Mouse (Mus musculus): ENCODE measurements around the gene Adamts7. TPM values are rescaled to one million over a fixed set of nuclear protein-coding genes. Genes with fewer than 3 reads are reported as not detected.
A peak's percentile ranks its signal among the peaks of the same experiment; 100 is the strongest.

Adamts7 gene
- polyA plus RNA-seq, 1 experiment from 2014 or later = 18.7 TPM

DNA sequence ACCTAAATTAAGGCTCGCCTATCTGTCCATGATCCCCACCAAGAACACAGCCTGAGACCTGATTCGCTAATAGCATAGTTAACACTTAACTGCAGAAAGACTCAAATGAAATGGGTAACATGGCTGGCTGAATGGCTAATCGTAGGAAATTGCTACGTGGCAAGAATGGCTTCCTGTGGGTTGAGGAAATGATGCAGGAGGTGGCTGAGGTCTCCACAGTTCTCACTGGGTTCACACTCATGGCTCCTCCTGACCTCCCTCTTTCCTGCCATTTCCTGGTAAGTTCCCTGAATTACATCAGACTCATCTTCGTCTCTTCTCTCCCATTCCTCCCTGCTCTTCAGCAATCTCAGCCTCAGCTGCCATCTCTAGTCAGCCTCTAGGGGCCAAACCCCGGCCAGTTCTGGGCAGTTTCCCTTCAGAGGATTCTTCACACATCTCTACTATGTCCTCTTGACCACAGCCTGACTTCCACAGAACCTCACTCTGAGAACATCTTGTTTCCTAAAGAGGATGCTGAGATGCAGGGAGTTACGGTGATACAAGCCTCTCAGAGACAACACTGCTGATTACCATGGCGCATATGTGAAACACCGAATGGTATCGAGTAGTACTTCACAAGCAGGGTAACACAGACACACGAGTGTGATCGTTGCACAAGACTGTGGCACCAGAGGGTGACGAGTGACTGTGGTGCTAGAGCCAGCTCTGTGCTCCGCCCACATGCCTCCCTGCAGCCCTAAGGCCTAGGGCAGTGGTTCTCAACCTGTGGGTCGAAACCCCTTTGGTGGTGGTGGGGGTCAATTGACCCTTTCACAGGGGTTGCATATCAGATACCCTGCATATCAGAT is 81.7 kb downstream of the Adamts7 start:
- WGBS = 78% methylated on average over 15 of the region's 15 CpGs
- no peak overlapping the region for H3K4me2 ChIP-seq (ENCODE audit: low read depth, low read length)
- H3K4me3 ChIP-seq (ENCODE audit: low read length) = no peak overlapping the region
- peaks cover 15% of the 10 kb centered on the region for H3K36me3 ChIP-seq (ENCODE audit: control insufficient read depth, insufficient read depth, low read length)
- H3K9me3 ChIP-seq (ENCODE audit: control insufficient read depth, low read length) = no peaks in the 10 kb centered on the region
- no peaks in the 10 kb centered on the region for H3K27me3 ChIP-seq (ENCODE audit: control insufficient read depth, insufficient read depth, low read depth, low read length)
- no peak for ATAC-seq (ENCODE audit: low read depth)
- no peak overlapping the region for H3K9ac ChIP-seq (ENCODE audit: low read length)
- peaks cover 10% of the 10 kb centered on the region; the same call in 1 of the 2 replicates for H3K4me1 ChIP-seq (replicated peaks; ENCODE audit: control insufficient read depth, insufficient read depth, low read length)
- H3K27ac ChIP-seq (ENCODE audit: low read length) = no peak overlapping the region

- H3K27ac ChIP-seq (ENCODE audit: low read length) = no peak overlapping the region
- H3K36me3 ChIP-seq (ENCODE audit: control insufficient read depth, insufficient read depth, low read length) = peaks cover 11% of the 10 kb centered on the region
- no peak for ATAC-seq (ENCODE audit: low read depth)
- peaks cover 10% of the 10 kb centered on the region; the same call in 1 of the 2 replicates for H3K4me1 ChIP-seq (replicated peaks; ENCODE audit: control insufficient read depth, insufficient read depth, low read length)
- H3K9me3 ChIP-seq (ENCODE audit: control insufficient read depth, low read length) = no peaks in the 10 kb centered on the region
- no peak overlapping the region for H3K9ac ChIP-seq (ENCODE audit: low read length)
- WGBS = 87% methylated on average over 6 of the region's 6 CpGs
- no peak overlapping the region for H3K4me2 ChIP-seq (ENCODE audit: low read depth, low read length)
- no peak overlapping the region for H3K4me3 ChIP-seq (ENCODE audit: low read length)
- H3K27me3 ChIP-seq (ENCODE audit: control insufficient read depth, insufficient read depth, low read depth, low read length) = no peaks in the 10 kb centered on the region
Observed at GRCm38 (mm10) chr9:90245206-90245605, 82.3 kb downstream of the Adamts7 start.

DNA sequence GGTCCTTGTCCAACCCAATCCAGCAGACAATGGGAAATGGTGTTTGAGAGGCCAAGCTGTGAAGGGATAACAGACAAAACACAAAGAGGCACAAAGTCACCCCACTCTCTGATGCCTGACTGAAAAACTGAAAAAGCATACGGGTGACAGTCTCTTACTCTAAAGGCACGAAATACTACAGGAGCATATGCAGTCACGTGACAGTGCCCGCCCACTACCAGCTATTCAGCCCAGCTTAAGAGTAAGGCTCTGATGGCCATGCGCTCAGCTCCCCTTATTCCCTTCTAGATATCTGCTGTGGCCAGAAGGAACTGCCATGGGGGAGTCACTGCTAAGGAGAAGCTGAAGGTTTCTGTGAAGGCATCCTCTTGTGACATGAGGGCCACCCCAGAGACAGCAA is 82.9 kb downstream of the Adamts7 start:
- ATAC-seq (ENCODE audit: low read depth) = no peak
- Histone ChIP-seq H3K4me3 (ENCODE audit: low read length) (no peak overlapping the region), H3K27me3 (ENCODE audit: control insufficient read depth, insufficient read depth, low read depth, low read length) (no peaks in the 10 kb centered on the region), H3K36me3 (ENCODE audit: control insufficient read depth, insufficient read depth, low read length) (peaks cover 11% of the 10 kb centered on the region), H3K9me3 (ENCODE audit: control insufficient read depth, low read length) (no peaks in the 10 kb centered on the region), H3K9ac (ENCODE audit: low read length) (no peak overlapping the region), H3K27ac (ENCODE audit: low read length) (no peak overlapping the region), H3K4me2 (ENCODE audit: low read depth, low read length) (no peak overlapping the region), H3K4me1 (replicated peaks; ENCODE audit: control insufficient read depth, insufficient read depth, low read length) (peaks cover 10% of the 10 kb centered on the region; the same call in 1 of the 2 replicates)
- 91% methylated on average over 5 of the region's 5 CpGs for WGBS

- no peak overlapping the region for H3K4me2 ChIP-seq (ENCODE audit: low read depth, low read length)
- 48% methylated on average over 7 of the region's 7 CpGs for WGBS
Observed at GRCm38 (mm10) chr9:90247316-90247715, 84.4 kb downstream of the Adamts7 start.

GRCm38 (mm10) chr9:90248326-90248725 is 85.5 kb downstream of the Adamts7 start:
- 79% methylated on average over 7 of the region's 7 CpGs for WGBS
- Histone ChIP-seq H3K9me3 (ENCODE audit: control insufficient read depth, low read length) (no peaks in the 10 kb centered on the region), H3K4me2 (ENCODE audit: low read depth, low read length) (no peak overlapping the region)

More at GRCm38 (mm10) chr9:90247316-90247715, 84.4 kb downstream of the Adamts7 start:
- Histone ChIP-seq H3K36me3 (ENCODE audit: control insufficient read depth, insufficient read depth, low read length) (peaks cover 11% of the 10 kb centered on the region), H3K9me3 (ENCODE audit: control insufficient read depth, low read length) (no peaks in the 10 kb centered on the region), H3K4me1 (replicated peaks; ENCODE audit: control insufficient read depth, insufficient read depth, low read length) (peaks cover 8% of the 10 kb centered on the region; the same call in 1 of the 2 replicates), H3K9ac (ENCODE audit: low read length) (no peak overlapping the region), H3K27ac (ENCODE audit: low read length) (peak overlapping the region; percentile 23; the same call in 1 of the 2 replicates), H3K27me3 (ENCODE audit: control insufficient read depth, insufficient read depth, low read depth, low read length) (no peaks in the 10 kb centered on the region), H3K4me3 (ENCODE audit: low read length) (no peak overlapping the region)
- 0 out of 2 replicates have a peak, but pooled peaks have one; percentile 9 for ATAC-seq (ENCODE audit: low read depth)

GRCm38 (mm10) chr9:90249036-90249435 is 86.2 kb downstream of the Adamts7 start:
- Histone ChIP-seq H3K4me3 (ENCODE audit: low read length) (no peak overlapping the region), H3K9me3 (ENCODE audit: control insufficient read depth, low read length) (no peaks in the 10 kb centered on the region), H3K27ac (ENCODE audit: low read length) (no peak overlapping the region), H3K9ac (ENCODE audit: low read length) (no peak overlapping the region), H3K4me1 (replicated peaks; ENCODE audit: control insufficient read depth, insufficient read depth, low read length) (0 out of 2 replicates have a peak, but pooled peaks cover 3% of the 10 kb centered on the region), H3K4me2 (ENCODE audit: low read depth, low read length) (no peak overlapping the region), H3K36me3 (ENCODE audit: control insufficient read depth, insufficient read depth, low read length) (peaks cover 11% of the 10 kb centered on the region), H3K27me3 (ENCODE audit: control insufficient read depth, insufficient read depth, low read depth, low read length) (no peaks in the 10 kb centered on the region)
- ATAC-seq (ENCODE audit: low read depth) = no peak
- WGBS = 96% methylated on average over 2 of the region's 2 CpGs

More at GRCm38 (mm10) chr9:90248326-90248725, 85.5 kb downstream of the Adamts7 start:
- no peak for ATAC-seq (ENCODE audit: low read depth)
- Histone ChIP-seq H3K27me3 (ENCODE audit: control insufficient read depth, insufficient read depth, low read depth, low read length) (no peaks in the 10 kb centered on the region), H3K4me3 (ENCODE audit: low read length) (no peak overlapping the region), H3K27ac (ENCODE audit: low read length) (no peak overlapping the region), H3K4me1 (replicated peaks; ENCODE audit: control insufficient read depth, insufficient read depth, low read length) (0 out of 2 replicates have a peak, but pooled peaks cover 3% of the 10 kb centered on the region), H3K9ac (ENCODE audit: low read length) (no peak overlapping the region), H3K36me3 (ENCODE audit: control insufficient read depth, insufficient read depth, low read length) (peaks cover 11% of the 10 kb centered on the region)

DNA sequence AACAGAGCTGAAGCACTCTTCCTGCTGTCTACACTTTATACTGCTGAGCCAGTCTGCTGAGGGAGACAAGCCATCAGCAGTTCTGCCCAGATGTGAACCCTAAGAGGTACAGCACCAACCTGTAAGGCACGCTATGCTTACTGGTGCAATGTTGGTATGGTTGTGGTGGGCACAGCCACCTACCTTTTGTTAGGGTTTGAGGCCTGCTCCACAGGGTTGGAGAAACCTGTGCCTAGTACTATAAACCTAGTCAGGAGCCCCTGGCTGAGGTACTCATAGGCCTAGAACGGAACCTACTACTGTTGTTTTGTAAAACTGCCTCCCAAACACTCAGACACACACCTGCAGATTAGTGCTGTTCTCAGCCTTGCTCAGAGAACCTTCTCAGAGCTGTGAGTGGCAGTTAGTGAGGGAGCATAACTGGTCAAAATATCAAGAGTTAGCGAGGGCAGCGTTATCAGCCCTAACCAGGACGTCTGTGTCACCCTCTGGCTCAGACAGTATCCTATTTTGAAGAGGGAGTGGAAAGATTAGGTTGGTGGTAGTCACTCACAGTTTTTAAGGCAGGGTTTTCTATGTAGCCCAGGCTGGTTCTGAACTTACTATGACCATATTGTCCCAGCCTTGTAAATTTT is 87.4 kb downstream of the Adamts7 start:
- no peak overlapping the region for H3K4me3 ChIP-seq (ENCODE audit: low read length)
- 0 out of 2 replicates have a peak, but pooled peaks cover 3% of the 10 kb centered on the region for H3K4me1 ChIP-seq (replicated peaks; ENCODE audit: control insufficient read depth, insufficient read depth, low read length)
- peaks cover 11% of the 10 kb centered on the region for H3K36me3 ChIP-seq (ENCODE audit: control insufficient read depth, insufficient read depth, low read length)
- H3K9ac ChIP-seq (ENCODE audit: low read length) = no peak overlapping the region
- H3K27me3 ChIP-seq (ENCODE audit: control insufficient read depth, insufficient read depth, low read depth, low read length) = no peaks in the 10 kb centered on the region
- H3K4me2 ChIP-seq (ENCODE audit: low read depth, low read length) = no peak overlapping the region
- WGBS = 74% methylated on average over 5 of the region's 5 CpGs
- H3K9me3 ChIP-seq (ENCODE audit: control insufficient read depth, low read length) = no peaks in the 10 kb centered on the region
- no peak for ATAC-seq (ENCODE audit: low read depth)
- H3K27ac ChIP-seq (ENCODE audit: low read length) = no peak overlapping the region

- H3K4me3 ChIP-seq (ENCODE audit: low read length) = no peak overlapping the region
- peaks cover 8% of the 10 kb centered on the region for H3K4me1 ChIP-seq (replicated peaks; ENCODE audit: control insufficient read depth, insufficient read depth, low read length)
- WGBS = 79% methylated on average over 13 of the region's 13 CpGs
- H3K9ac ChIP-seq (ENCODE audit: low read length) = no peak overlapping the region
- H3K36me3 ChIP-seq (ENCODE audit: control insufficient read depth, insufficient read depth, low read length) = peaks cover 11% of the 10 kb centered on the region
- no peaks in the 10 kb centered on the region for H3K27me3 ChIP-seq (ENCODE audit: control insufficient read depth, insufficient read depth, low read depth, low read length)
- ATAC-seq (ENCODE audit: low read depth) = no peak
- H3K9me3 ChIP-seq (ENCODE audit: control insufficient read depth, low read length) = no peaks in the 10 kb centered on the region
- no peak overlapping the region for H3K4me2 ChIP-seq (ENCODE audit: low read depth, low read length)
- no peak overlapping the region for H3K27ac ChIP-seq (ENCODE audit: low read length)
Observed at GRCm38 (mm10) chr9:90250964-90251750, 88.3 kb downstream of the Adamts7 start.
